Mouse (Mus musculus) cerebellum, postnatal 4 days (tissue): ENCODE results near the gene Gtf2h1.

Experiments used
- DNase-seq, 2 experiments: peaks; one replicate each; pipeline ENCODE4 v3.0.0; 2022; ENCODE audit warnings: low spot score in 2 of 2, mixed read lengths in 1 of 2

Gtf2h1 gene

GRCm38 (mm10) chr7:46849287-46849686, 53.4 kb downstream of the Gtf2h1 start:
- no peak for DNase-seq

- no peak for DNase-seq
Observed at GRCm38 (mm10) chr7:46851026-46851425, 55.1 kb downstream of the Gtf2h1 start.

DNA sequence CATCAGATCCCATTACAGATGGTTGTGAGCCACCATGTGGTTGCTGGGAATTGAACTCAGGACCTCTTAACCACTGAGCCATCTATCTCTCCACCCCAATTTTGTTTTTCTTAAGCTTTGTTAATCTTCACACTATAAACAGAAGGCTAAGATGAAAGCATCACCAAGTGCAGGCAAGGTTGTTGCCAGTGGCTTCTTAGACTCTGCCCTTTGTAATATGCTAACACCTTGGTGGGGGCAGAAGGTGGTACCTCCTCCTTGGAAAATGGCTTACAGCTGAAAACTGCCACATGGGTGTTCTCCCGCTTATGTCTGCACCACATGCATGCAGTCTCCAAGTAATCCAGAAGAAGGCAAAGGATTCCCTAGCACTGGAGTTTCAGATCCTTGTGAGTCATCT, 56.8 kb downstream of the Gtf2h1 start:
- no peak for DNase-seq

- DNase-seq = no peak
Observed at GRCm38 (mm10) chr7:46853365-46853764, 57.5 kb downstream of the Gtf2h1 start.

GRCm38 (mm10) chr7:46855866-46856560, 60.1 kb downstream of the Gtf2h1 start:
- no peak for DNase-seq

GRCm38 (mm10) chr7:46857436-46857835, 61.5 kb downstream of the Gtf2h1 start:
- no peak for DNase-seq

GRCm38 (mm10) chr7:46859031-46859430, 63.1 kb downstream of the Gtf2h1 start:
- no peak for DNase-seq

DNA sequence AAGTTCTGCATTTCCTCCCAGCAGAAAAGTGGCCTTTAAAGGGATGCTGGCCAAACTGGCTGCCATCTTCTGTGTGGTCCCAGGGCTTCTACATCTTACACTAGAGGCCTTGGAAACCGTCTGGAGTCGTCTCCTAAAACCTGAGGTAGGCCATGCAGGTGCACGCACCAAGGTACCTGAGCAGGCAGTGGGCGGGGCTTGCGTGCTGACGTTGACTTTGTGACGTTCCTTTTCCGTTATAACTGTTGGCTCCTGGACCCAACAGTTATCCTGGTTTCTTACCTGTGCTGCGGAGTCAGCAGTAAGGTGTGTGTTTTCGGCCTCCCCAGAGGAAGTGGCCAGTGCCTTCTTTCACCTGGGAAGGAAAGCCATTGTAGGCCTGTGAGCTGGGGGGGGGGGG, 65.1 kb downstream of the Gtf2h1 start, which contains the start of gene Ldhc:
Ldhc (plus strand) TSS at position 208 of the 400 bp plus-strand sequence.
- DNase-seq = no peak

GRCm38 (mm10) chr7:46871988-46872387, 76.1 kb downstream of the Gtf2h1 start:
- DNase-seq = no peak
